Mouse (Mus musculus): ENCODE data around the gene Lrfn2. TPM values are rescaled to one million over a fixed set of nuclear protein-coding genes. Genes with fewer than 3 reads are reported as not detected.

Gene Lrfn2
- polyA plus RNA-seq, 1 experiment from 2014 or later, result 0.08 TPM

DNA sequence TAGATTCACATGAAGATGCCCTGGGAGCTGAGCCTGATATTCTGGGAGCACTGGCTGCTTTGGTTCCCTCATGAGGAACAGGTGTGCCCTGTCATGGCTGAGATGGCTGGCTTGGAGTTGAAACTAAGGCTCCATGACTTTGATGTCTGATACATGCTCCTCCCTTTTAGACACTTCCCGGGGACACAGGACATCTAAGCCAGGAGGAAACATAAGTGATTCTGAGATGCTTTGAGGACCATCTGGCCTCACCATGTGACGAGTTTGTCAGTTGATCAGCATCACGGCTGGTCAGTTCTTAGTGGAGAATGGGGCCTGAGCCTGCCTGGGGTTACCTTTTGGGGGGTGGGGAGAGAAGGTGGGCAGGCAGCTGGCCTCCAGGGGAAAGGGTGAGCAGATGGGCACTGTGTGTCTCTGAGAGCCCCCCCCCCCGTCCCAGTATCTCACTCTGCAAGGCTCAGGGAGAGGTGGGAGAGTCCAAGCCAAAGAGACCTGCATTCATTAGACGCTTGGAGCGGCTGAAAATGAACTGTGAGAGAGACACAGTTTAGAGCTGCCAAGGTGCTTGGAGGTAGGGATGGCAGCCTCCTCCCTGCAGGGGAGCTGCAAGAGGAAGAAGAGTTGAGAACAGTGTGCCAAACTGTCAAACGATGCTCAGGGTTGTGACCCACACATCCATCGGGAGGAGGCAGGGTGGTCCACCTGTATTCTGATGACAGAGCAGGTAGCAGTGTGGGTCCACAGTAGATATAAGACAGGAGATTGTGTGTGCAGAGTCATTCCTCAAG, 105.2 kb downstream of the Lrfn2 start:
- Histone ChIP-seq H3K9me3 (replicated peaks; ENCODE audit: control insufficient read depth, low read length) (no peaks in the 10 kb centered on the region), H3K27ac (ENCODE audit: low read length) (no peak overlapping the region), H3K4me3 (ENCODE audit: low read length) (no peak overlapping the region), H3K27me3 (ENCODE audit: control insufficient read depth, insufficient read depth, low read length) (peaks cover 12% of the 10 kb centered on the region), H3K4me2 (ENCODE audit: low read depth, low read length) (no peak overlapping the region), H3K9ac (ENCODE audit: low read length) (no peak overlapping the region), H3K4me1 (ENCODE audit: control insufficient read depth, insufficient read depth, low read length) (no peaks in the 10 kb centered on the region), H3K36me3 (ENCODE audit: control insufficient read depth, insufficient read depth) (no peaks in the 10 kb centered on the region)
- ATAC-seq (replicated peaks; ENCODE audit: extremely low read depth, insufficient read depth, low FRiP score), result no peak
- WGBS, result 60% methylated on average over 8 of the region's 8 CpGs

DNA sequence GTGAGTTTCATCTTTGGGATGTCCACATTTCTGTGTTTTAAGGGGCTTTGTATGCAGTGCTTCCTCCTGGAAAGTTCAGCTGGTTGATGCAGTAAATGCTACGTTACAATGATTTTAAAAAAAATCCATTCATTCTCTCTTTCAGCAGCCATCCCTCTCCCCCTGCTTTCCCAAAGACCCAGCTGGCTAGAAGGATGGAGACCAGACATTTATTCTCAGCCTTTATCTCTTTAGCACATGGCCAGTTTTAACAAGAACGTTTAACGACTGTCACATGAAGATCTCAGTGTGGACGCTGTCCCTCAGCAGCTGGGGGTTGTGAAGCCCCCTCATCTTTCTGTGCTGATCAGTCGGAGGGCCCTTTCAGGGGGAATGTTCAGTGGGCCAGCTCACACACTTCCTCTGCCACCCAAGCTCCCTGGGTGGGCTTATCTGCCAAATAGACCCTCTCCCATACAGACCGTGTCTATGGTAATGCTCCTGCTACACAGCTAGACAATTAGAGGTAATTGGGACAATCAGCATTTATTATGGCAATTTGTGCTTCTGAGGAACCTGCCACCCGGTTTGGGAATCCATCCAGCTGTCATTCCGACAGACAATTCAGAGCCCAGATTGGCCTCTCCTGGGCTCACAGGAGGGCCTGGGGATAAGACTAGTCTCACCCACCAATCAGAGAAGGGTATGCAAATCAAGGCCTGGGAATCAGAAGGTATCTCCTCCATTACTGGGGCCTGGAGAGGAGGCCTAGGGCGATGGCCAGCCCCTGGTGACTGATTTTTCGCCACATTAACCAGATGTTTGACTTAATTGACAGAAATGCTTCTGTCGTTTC, 111.8 kb downstream of the Lrfn2 start:
- no peak for ATAC-seq (replicated peaks; ENCODE audit: extremely low read depth, insufficient read depth, low FRiP score)
- Histone ChIP-seq H3K27ac (ENCODE audit: low read length) (no peak overlapping the region), H3K9me3 (replicated peaks; ENCODE audit: control insufficient read depth, low read length) (no peaks in the 10 kb centered on the region), H3K4me3 (ENCODE audit: low read length) (no peak overlapping the region), H3K9ac (ENCODE audit: low read length) (no peak overlapping the region), H3K36me3 (ENCODE audit: control insufficient read depth, insufficient read depth) (no peaks in the 10 kb centered on the region), H3K27me3 (ENCODE audit: control insufficient read depth, insufficient read depth, low read length) (peaks cover 18% of the 10 kb centered on the region), H3K4me1 (ENCODE audit: control insufficient read depth, insufficient read depth, low read length) (no peaks in the 10 kb centered on the region), H3K4me2 (ENCODE audit: low read depth, low read length) (no peak overlapping the region)
- WGBS, result 18% methylated on average over 11 of the region's 11 CpGs

DNA sequence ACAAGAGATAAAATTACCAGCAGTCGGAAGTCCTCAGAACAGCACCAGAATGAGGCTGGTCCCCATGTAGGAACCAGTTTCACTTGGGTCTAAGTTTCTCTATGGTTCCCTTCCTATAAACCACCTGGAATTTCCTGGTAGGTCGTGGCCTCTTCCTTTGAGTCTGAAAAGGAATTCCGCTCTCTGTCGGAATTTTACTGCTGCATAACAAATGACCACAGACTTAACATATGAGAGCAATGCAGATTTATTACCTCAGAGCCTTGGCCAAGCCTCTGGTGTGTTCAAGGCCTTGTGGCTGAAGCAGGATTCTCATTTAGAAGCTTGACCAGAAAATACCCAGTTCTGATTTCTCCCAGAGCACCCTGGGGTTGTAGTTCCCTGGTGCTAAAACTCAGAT, 115.7 kb downstream of the Lrfn2 start:
- no peak overlapping the region for H3K27ac ChIP-seq (ENCODE audit: low read length)
- no peaks in the 10 kb centered on the region for H3K36me3 ChIP-seq (ENCODE audit: control insufficient read depth, insufficient read depth)
- no peak overlapping the region for H3K4me3 ChIP-seq (ENCODE audit: low read length)
- no peak for ATAC-seq (replicated peaks; ENCODE audit: extremely low read depth, insufficient read depth, low FRiP score)
- no peaks in the 10 kb centered on the region for H3K9me3 ChIP-seq (replicated peaks; ENCODE audit: control insufficient read depth, low read length)
- H3K9ac ChIP-seq (ENCODE audit: low read length), result no peak overlapping the region
- peaks cover 19% of the 10 kb centered on the region for H3K27me3 ChIP-seq (ENCODE audit: control insufficient read depth, insufficient read depth, low read length)
- 41% methylated on average over 4 of the region's 4 CpGs for WGBS
- H3K4me2 ChIP-seq (ENCODE audit: low read depth, low read length), result no peak overlapping the region
- no peaks in the 10 kb centered on the region for H3K4me1 ChIP-seq (ENCODE audit: control insufficient read depth, insufficient read depth, low read length)

DNA sequence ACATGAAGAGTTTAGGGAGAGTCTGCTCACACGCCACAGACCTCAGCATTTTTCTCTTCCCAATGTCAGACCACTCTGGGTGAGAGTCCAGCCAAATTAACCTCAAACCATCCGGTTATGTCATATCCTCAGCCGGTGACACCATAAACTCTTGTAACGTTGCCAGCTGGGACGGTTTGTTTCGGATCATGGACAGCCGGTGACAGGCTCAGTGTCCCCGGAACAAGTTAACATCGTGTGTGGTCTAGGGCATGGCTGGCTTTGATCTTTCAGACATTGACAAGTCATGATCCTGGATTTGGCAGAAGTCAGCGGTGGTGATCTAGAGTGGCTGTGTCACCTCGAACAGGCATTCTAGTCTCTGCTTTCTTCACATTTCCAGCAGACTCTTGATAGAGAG, 119.1 kb downstream of the Lrfn2 start:
- H3K9me3 ChIP-seq (replicated peaks; ENCODE audit: control insufficient read depth, low read length), result no peaks in the 10 kb centered on the region
- H3K27me3 ChIP-seq (ENCODE audit: control insufficient read depth, insufficient read depth, low read length), result peaks cover 13% of the 10 kb centered on the region
- H3K4me2 ChIP-seq (ENCODE audit: low read depth, low read length), result no peak overlapping the region
- ATAC-seq (replicated peaks; ENCODE audit: extremely low read depth, insufficient read depth, low FRiP score), result no peak
- H3K4me3 ChIP-seq (ENCODE audit: low read length), result no peak overlapping the region
- WGBS, result 70% methylated on average over 11 of the region's 11 CpGs
- no peaks in the 10 kb centered on the region for H3K4me1 ChIP-seq (ENCODE audit: control insufficient read depth, insufficient read depth, low read length)
- H3K27ac ChIP-seq (ENCODE audit: low read length), result no peak overlapping the region
- H3K9ac ChIP-seq (ENCODE audit: low read length), result no peak overlapping the region
- no peaks in the 10 kb centered on the region for H3K36me3 ChIP-seq (ENCODE audit: control insufficient read depth, insufficient read depth)

DNA sequence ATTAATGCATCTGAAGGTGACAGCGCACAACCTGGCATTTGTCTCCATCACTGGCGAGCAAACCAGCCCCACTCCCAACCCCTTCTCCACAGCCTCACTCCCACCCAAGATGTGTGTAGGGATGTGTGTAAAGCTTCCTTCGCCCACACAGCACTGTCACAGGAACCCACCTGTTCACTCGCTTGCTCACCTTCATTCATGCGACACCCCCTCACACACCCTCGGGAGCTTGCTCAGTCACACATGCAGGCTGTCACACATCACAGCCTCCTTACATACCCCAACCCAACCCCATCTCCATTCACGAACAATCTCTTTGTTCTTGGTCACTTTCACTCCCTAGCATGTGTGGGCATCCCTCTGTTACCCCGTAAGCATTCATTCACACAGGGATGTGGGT, 129.0 kb downstream of the Lrfn2 start:
- no peak overlapping the region for H3K27ac ChIP-seq (ENCODE audit: low read length)
- H3K4me3 ChIP-seq (ENCODE audit: low read length), result no peak overlapping the region
- peaks cover 45% of the 10 kb centered on the region for H3K27me3 ChIP-seq (ENCODE audit: control insufficient read depth, insufficient read depth, low read length)
- no peaks in the 10 kb centered on the region for H3K4me1 ChIP-seq (ENCODE audit: control insufficient read depth, insufficient read depth, low read length)
- ATAC-seq (replicated peaks; ENCODE audit: extremely low read depth, insufficient read depth, low FRiP score), result no peak
- H3K36me3 ChIP-seq (ENCODE audit: control insufficient read depth, insufficient read depth), result no peaks in the 10 kb centered on the region
- WGBS, result 83% methylated on average over 8 of the region's 8 CpGs
- H3K9me3 ChIP-seq (replicated peaks; ENCODE audit: control insufficient read depth, low read length), result no peaks in the 10 kb centered on the region
- H3K4me2 ChIP-seq (ENCODE audit: low read depth, low read length), result no peak overlapping the region
- no peak overlapping the region for H3K9ac ChIP-seq (ENCODE audit: low read length)

DNA sequence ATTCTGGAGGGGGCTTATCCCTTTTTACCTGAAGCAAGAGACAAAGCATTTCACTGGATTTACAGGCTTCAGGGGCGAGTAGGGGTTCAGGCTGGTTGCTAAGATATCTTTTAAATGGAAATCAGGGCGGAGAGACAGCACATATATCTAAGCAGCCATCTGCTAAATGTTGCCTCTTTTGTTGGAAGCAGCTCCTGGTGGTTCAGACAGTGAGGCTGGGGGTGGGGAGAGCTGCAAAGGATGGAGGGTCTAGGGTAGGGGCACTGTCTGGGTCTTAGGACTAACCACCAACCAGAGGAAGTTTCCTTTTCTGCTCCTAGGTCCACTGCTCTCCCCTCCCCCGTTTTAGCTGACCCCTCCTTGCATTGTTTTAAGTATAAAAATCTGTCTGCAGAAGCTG, 131.6 kb downstream of the Lrfn2 start:
- peaks cover 47% of the 10 kb centered on the region for H3K27me3 ChIP-seq (ENCODE audit: control insufficient read depth, insufficient read depth, low read length)
- no peaks in the 10 kb centered on the region for H3K4me1 ChIP-seq (ENCODE audit: control insufficient read depth, insufficient read depth, low read length)
- H3K9me3 ChIP-seq (replicated peaks; ENCODE audit: control insufficient read depth, low read length), result no peaks in the 10 kb centered on the region
- H3K4me2 ChIP-seq (ENCODE audit: low read depth, low read length), result no peak overlapping the region
- WGBS, result 45% methylated on average over 3 of the region's 3 CpGs
- no peaks in the 10 kb centered on the region for H3K36me3 ChIP-seq (ENCODE audit: control insufficient read depth, insufficient read depth)
- no peak for ATAC-seq (replicated peaks; ENCODE audit: extremely low read depth, insufficient read depth, low FRiP score)
- H3K9ac ChIP-seq (ENCODE audit: low read length), result no peak overlapping the region
- H3K4me3 ChIP-seq (ENCODE audit: low read length), result no peak overlapping the region
- no peak overlapping the region for H3K27ac ChIP-seq (ENCODE audit: low read length)

DNA sequence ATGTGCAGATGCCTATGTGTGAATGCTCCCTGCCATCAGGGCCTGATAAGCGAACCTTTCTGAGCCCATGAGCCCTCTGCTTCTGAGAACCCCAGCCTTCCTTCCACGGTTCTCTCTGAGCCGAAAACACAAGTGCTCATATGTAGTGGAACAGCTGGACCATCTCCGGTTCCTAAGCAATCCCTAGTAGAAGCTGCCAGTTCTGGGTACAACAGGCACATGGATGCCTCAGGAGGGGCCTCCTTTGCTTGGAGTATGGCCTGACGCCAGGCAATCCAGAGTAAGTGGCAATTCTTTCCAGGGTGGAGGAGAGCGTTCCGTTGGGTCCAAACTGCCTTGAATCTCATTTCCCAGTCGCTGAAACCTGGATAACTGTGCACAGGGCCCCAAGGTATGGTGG, 132.3 kb downstream of the Lrfn2 start:
- Histone ChIP-seq H3K4me1 (ENCODE audit: control insufficient read depth, insufficient read depth, low read length) (no peaks in the 10 kb centered on the region), H3K9me3 (replicated peaks; ENCODE audit: control insufficient read depth, low read length) (no peaks in the 10 kb centered on the region), H3K27me3 (ENCODE audit: control insufficient read depth, insufficient read depth, low read length) (peaks cover 51% of the 10 kb centered on the region), H3K4me3 (ENCODE audit: low read length) (no peak overlapping the region), H3K4me2 (ENCODE audit: low read depth, low read length) (no peak overlapping the region), H3K27ac (ENCODE audit: low read length) (no peak overlapping the region), H3K36me3 (ENCODE audit: control insufficient read depth, insufficient read depth) (no peaks in the 10 kb centered on the region), H3K9ac (ENCODE audit: low read length) (no peak overlapping the region)
- 81% methylated on average over 8 of the region's 8 CpGs for WGBS
- no peak for ATAC-seq (replicated peaks; ENCODE audit: extremely low read depth, insufficient read depth, low FRiP score)

DNA sequence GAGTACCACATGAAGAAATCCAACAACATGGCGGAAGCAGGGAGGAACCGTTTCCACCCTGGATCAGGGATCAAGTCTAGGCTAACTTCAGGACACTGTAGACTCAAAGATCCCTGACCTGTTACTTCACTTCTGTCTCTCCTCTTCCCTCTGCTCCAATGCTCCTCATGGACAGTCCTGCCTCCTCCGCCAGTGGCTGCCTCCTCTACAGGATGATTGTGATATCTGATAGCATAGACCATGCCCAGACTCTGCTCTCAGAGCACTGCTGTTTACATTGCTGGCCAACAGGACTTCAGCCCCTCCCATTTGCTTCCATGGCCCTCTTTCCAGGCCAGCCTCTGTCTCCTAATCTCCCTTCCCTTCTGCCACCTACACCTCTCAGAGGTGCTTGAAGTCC, 132.9 kb downstream of the Lrfn2 start:
- H3K36me3 ChIP-seq (ENCODE audit: control insufficient read depth, insufficient read depth), result no peaks in the 10 kb centered on the region
- no peak for ATAC-seq (replicated peaks; ENCODE audit: extremely low read depth, insufficient read depth, low FRiP score)
- peaks cover 49% of the 10 kb centered on the region for H3K27me3 ChIP-seq (ENCODE audit: control insufficient read depth, insufficient read depth, low read length)
- no peak overlapping the region for H3K27ac ChIP-seq (ENCODE audit: low read length)
- 69% methylated on average over 3 of the region's 3 CpGs for WGBS
- no peaks in the 10 kb centered on the region for H3K4me1 ChIP-seq (ENCODE audit: control insufficient read depth, insufficient read depth, low read length)
- no peak overlapping the region for H3K4me2 ChIP-seq (ENCODE audit: low read depth, low read length)
- H3K9ac ChIP-seq (ENCODE audit: low read length), result no peak overlapping the region
- H3K4me3 ChIP-seq (ENCODE audit: low read length), result no peak overlapping the region
- no peaks in the 10 kb centered on the region for H3K9me3 ChIP-seq (replicated peaks; ENCODE audit: control insufficient read depth, low read length)

DNA sequence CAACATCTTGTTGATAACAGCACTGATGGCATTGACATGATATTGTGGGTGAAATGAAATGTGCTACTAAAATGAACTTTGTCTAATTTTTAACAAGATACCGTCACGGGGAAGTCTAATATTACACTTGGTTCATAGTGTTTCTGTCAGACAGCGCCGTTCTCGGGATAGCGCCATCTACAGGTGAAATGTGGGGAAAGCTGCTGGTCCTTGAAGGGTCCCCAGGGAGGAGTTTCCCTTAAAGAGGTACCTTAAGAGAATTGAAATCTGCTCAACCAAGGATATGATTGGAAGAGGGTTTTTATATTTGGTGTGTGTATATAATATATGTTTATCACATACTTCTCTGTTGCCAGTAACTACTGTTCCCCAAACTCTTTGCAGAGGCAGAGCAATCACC, 134.6 kb downstream of the Lrfn2 start:
- H3K9ac ChIP-seq (ENCODE audit: low read length), result no peak overlapping the region
- H3K4me1 ChIP-seq (ENCODE audit: control insufficient read depth, insufficient read depth, low read length), result no peaks in the 10 kb centered on the region
- no peak overlapping the region for H3K4me3 ChIP-seq (ENCODE audit: low read length)
- H3K36me3 ChIP-seq (ENCODE audit: control insufficient read depth, insufficient read depth), result no peaks in the 10 kb centered on the region
- WGBS, result 55% methylated on average over 6 of the region's 6 CpGs
- peaks cover 51% of the 10 kb centered on the region for H3K27me3 ChIP-seq (ENCODE audit: control insufficient read depth, insufficient read depth, low read length)
- no peak overlapping the region for H3K27ac ChIP-seq (ENCODE audit: low read length)
- no peak overlapping the region for H3K4me2 ChIP-seq (ENCODE audit: low read depth, low read length)
- ATAC-seq (replicated peaks; ENCODE audit: extremely low read depth, insufficient read depth, low FRiP score), result no peak
- no peaks in the 10 kb centered on the region for H3K9me3 ChIP-seq (replicated peaks; ENCODE audit: control insufficient read depth, low read length)
